Mouse (Mus musculus): ENCODE measurements around the gene Gins2.
A peak's percentile ranks its signal among the peaks of the same experiment; 100 is the strongest.

DNA sequence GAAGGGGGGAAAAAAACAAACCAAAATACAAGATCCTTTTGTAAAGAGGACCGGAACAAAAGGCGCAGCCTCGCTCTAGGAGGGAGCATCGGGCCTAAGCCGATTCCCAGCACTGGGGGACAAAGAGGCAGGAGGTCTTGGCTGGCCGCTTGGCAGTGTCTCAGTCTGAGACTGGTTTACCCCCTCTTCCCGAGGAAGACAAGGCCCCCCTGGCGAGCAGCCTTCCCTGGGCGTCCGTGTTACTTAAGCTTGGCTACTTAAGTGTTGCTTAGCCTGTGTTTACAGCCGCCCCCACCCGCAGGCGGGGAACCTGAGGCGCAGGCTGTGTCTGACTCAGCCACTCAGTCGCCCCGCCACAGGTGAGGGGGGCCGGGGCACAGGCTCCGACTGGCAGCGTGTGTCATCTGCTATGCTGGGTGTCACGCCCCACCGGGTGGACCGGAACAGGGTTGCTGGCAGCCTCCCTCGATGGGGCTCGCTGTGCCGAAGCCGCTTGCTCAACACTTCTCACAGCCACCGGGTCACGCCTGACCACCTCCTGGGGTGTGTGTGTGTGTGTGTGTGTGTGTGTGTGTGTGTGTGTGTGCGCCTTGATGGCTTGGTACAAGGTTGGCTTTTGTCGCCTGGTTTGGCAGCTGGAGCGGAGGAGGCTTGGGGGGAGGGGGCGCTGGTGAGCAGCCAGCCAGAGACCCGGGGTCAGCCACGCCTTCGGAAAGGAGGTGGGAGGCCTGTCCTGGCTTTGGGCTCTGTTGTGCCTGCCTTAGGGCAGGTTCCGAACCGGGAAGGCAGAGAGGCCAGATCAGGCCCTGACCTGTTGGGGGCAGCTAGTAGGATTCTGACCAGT, 50.5 kb downstream of the Gins2 start:
- TF ChIP-seq CTCF (conservative IDR thresholded peaks at IDR 0.05 in 1 of 2, IDR thresholded peaks at IDR 0.05 in 1 of 2; ENCODE audit: low read depth in 2 of 2, low read length in 2 of 2): peak in 1 of 2 experiments; percentile 51; a peak in 2 of 4 replicates
- no peak for TF ChIP-seq E2F4 (IDR thresholded peaks at IDR 0.05; ENCODE audit: insufficient replicate concordance, low read depth, low read length)
- TF ChIP-seq USF1 (IDR thresholded peaks at IDR 0.05; ENCODE audit: low read depth, low read length): no peak
- no peak for TF ChIP-seq NRF1 (IDR thresholded peaks at IDR 0.05; ENCODE audit: low read depth, low read length)
- TF ChIP-seq ZNF384 (IDR thresholded peaks at IDR 0.05; ENCODE audit: low read depth, low read length): no peak
- TF ChIP-seq CHD2 (IDR thresholded peaks at IDR 0.05; ENCODE audit: low read length): peak; percentile 18; the same call in 1 of the 2 replicates

All from CH12.LX (cell line).